Mouse (Mus musculus): ENCODE results near the gene Rgs2. TPM values are rescaled to one million over a fixed set of nuclear protein-coding genes. Genes with fewer than 3 reads are reported as not detected.
A peak's percentile ranks its signal among the peaks of the same experiment; 100 is the strongest.

The Rgs2 gene
- polyA plus RNA-seq, 1 experiment from 2014 or later: 133 TPM

- Histone ChIP-seq H3K9me3 (replicated peaks; ENCODE audit: control insufficient read depth, low read length, poor library complexity, severe bottlenecking) (no peaks in the 10 kb centered on the region), H3K27me3 (ENCODE audit: control insufficient read depth, insufficient read depth, low read depth, low read length) (no peaks in the 10 kb centered on the region), H3K36me3 (ENCODE audit: control insufficient read depth, insufficient read depth, low read length) (peaks cover 5% of the 10 kb centered on the region; the same call in 1 of the 2 replicates), H3K4me2 (ENCODE audit: low read length) (peak overlapping the region; percentile 49), H3K27ac (ENCODE audit: low read length) (no peak overlapping the region), H3K4me3 (ENCODE audit: low read depth, low read length) (peak overlapping the region; percentile 15; the same call in 1 of the 2 replicates), H3K9ac (ENCODE audit: low read depth, low read length) (peak overlapping the region; percentile 34; the same call in 1 of the 2 replicates), H3K4me1 (ENCODE audit: control insufficient read depth, insufficient read depth, low read length) (peaks cover 12% of the 10 kb centered on the region)
- ATAC-seq: no peak
- 0% methylated on average over 8 of the region's 8 CpGs for WGBS
These were observed 2.6 kb upstream of the Rgs2 start for GRCm38 (mm10) chr1:144006542-144006941.

- peaks cover 16% of the 10 kb centered on the region for H3K4me1 ChIP-seq (ENCODE audit: control insufficient read depth, insufficient read depth, low read length)
- no peak for ATAC-seq
- no peak overlapping the region for H3K9ac ChIP-seq (ENCODE audit: low read depth, low read length)
- no peak overlapping the region for H3K4me3 ChIP-seq (ENCODE audit: low read depth, low read length)
- H3K36me3 ChIP-seq (ENCODE audit: control insufficient read depth, insufficient read depth, low read length): peaks cover 9% of the 10 kb centered on the region; the same call in 1 of the 2 replicates
- no peaks in the 10 kb centered on the region for H3K9me3 ChIP-seq (replicated peaks; ENCODE audit: control insufficient read depth, low read length, poor library complexity, severe bottlenecking)
- no peak overlapping the region for H3K27ac ChIP-seq (ENCODE audit: low read length)
- H3K27me3 ChIP-seq (ENCODE audit: control insufficient read depth, insufficient read depth, low read depth, low read length): no peaks in the 10 kb centered on the region
- no peak overlapping the region for H3K4me2 ChIP-seq (ENCODE audit: low read length)
These were observed 1.7 kb upstream of the Rgs2 start for GRCm38 (mm10) chr1:144005648-144006047.

- WGBS: 2% methylated on average over 9 of the region's 9 CpGs
- peaks cover 16% of the 10 kb centered on the region for H3K4me1 ChIP-seq (ENCODE audit: control insufficient read depth, insufficient read depth, low read length)
- peak; percentile 9 for ATAC-seq
- H3K27ac ChIP-seq (ENCODE audit: low read length): peak overlapping the region; percentile 93
- peak overlapping the region; percentile 90 for H3K4me2 ChIP-seq (ENCODE audit: low read length)
- H3K9me3 ChIP-seq (replicated peaks; ENCODE audit: control insufficient read depth, low read length, poor library complexity, severe bottlenecking): no peaks in the 10 kb centered on the region
- H3K4me3 ChIP-seq (ENCODE audit: low read depth, low read length): peak overlapping the region; percentile 71
- peaks cover 9% of the 10 kb centered on the region; the same call in 1 of the 2 replicates for H3K36me3 ChIP-seq (ENCODE audit: control insufficient read depth, insufficient read depth, low read length)
- no peaks in the 10 kb centered on the region for H3K27me3 ChIP-seq (ENCODE audit: control insufficient read depth, insufficient read depth, low read depth, low read length)
- peak overlapping the region; percentile 71 for H3K9ac ChIP-seq (ENCODE audit: low read depth, low read length)
These were observed 780 bp upstream of the Rgs2 start for GRCm38 (mm10) chr1:144004741-144005140.

- peaks cover 9% of the 10 kb centered on the region; the same call in 1 of the 2 replicates for H3K36me3 ChIP-seq (ENCODE audit: control insufficient read depth, insufficient read depth, low read length)
- H3K9me3 ChIP-seq (replicated peaks; ENCODE audit: control insufficient read depth, low read length, poor library complexity, severe bottlenecking): no peaks in the 10 kb centered on the region
- peaks cover 16% of the 10 kb centered on the region for H3K4me1 ChIP-seq (ENCODE audit: control insufficient read depth, insufficient read depth, low read length)
- no peaks in the 10 kb centered on the region for H3K27me3 ChIP-seq (ENCODE audit: control insufficient read depth, insufficient read depth, low read depth, low read length)
- peak overlapping the region; percentile 90 for H3K4me2 ChIP-seq (ENCODE audit: low read length)
- peak overlapping the region; percentile 86 for H3K9ac ChIP-seq (ENCODE audit: low read depth, low read length)
- WGBS: 1% methylated on average over 10 of the region's 10 CpGs
- peak; percentile 52 for ATAC-seq
- peak overlapping the region; percentile 71 for H3K4me3 ChIP-seq (ENCODE audit: low read depth, low read length)
- peak overlapping the region; percentile 93 for H3K27ac ChIP-seq (ENCODE audit: low read length)
These were observed 545 bp downstream of the Rgs2 start for GRCm38 (mm10) chr1:144003416-144003815.

- Histone ChIP-seq H3K27me3 (ENCODE audit: control insufficient read depth, insufficient read depth, low read depth, low read length) (no peaks in the 10 kb centered on the region), H3K27ac (ENCODE audit: low read length) (no peak overlapping the region), H3K36me3 (ENCODE audit: control insufficient read depth, insufficient read depth, low read length) (peaks cover 9% of the 10 kb centered on the region; the same call in 1 of the 2 replicates), H3K4me2 (ENCODE audit: low read length) (peak overlapping the region; percentile 90), H3K9me3 (replicated peaks; ENCODE audit: control insufficient read depth, low read length, poor library complexity, severe bottlenecking) (no peaks in the 10 kb centered on the region), H3K4me1 (ENCODE audit: control insufficient read depth, insufficient read depth, low read length) (peaks cover 16% of the 10 kb centered on the region), H3K9ac (ENCODE audit: low read depth, low read length) (peak overlapping the region; percentile 42), H3K4me3 (ENCODE audit: low read depth, low read length) (peak overlapping the region; percentile 71)
- 48% methylated on average over 4 of the region's 4 CpGs for WGBS
- no peak for ATAC-seq
These were observed 1.3 kb downstream of the Rgs2 start for GRCm38 (mm10) chr1:144002715-144003066.

- 0 out of 2 replicates have a peak overlapping the region, but pooled peaks have one; percentile 42 for H3K9ac ChIP-seq (ENCODE audit: low read depth, low read length)
- no peaks in the 10 kb centered on the region for H3K9me3 ChIP-seq (replicated peaks; ENCODE audit: control insufficient read depth, low read length, poor library complexity, severe bottlenecking)
- no peak overlapping the region for H3K27ac ChIP-seq (ENCODE audit: low read length)
- WGBS: 88% methylated on average over 6 of the region's 6 CpGs
- H3K27me3 ChIP-seq (ENCODE audit: control insufficient read depth, insufficient read depth, low read depth, low read length): no peaks in the 10 kb centered on the region
- peak overlapping the region; percentile 90 for H3K4me2 ChIP-seq (ENCODE audit: low read length)
- H3K36me3 ChIP-seq (ENCODE audit: control insufficient read depth, insufficient read depth, low read length): peaks cover 9% of the 10 kb centered on the region; the same call in 1 of the 2 replicates
- ATAC-seq: no peak
- H3K4me1 ChIP-seq (ENCODE audit: control insufficient read depth, insufficient read depth, low read length): peaks cover 16% of the 10 kb centered on the region
- peak overlapping the region; percentile 71 for H3K4me3 ChIP-seq (ENCODE audit: low read depth, low read length)
These were observed 1.8 kb downstream of the Rgs2 start for GRCm38 (mm10) chr1:144002036-144002714.

- H3K27me3 ChIP-seq (ENCODE audit: control insufficient read depth, insufficient read depth, low read depth, low read length): no peaks in the 10 kb centered on the region
- no peak overlapping the region for H3K4me3 ChIP-seq (ENCODE audit: low read depth, low read length)
- peaks cover 9% of the 10 kb centered on the region; the same call in 1 of the 2 replicates for H3K36me3 ChIP-seq (ENCODE audit: control insufficient read depth, insufficient read depth, low read length)
- ATAC-seq: no peak
- H3K4me2 ChIP-seq (ENCODE audit: low read length): no peak overlapping the region
- H3K9me3 ChIP-seq (replicated peaks; ENCODE audit: control insufficient read depth, low read length, poor library complexity, severe bottlenecking): no peaks in the 10 kb centered on the region
- H3K9ac ChIP-seq (ENCODE audit: low read depth, low read length): no peak overlapping the region
- H3K4me1 ChIP-seq (ENCODE audit: control insufficient read depth, insufficient read depth, low read length): peaks cover 16% of the 10 kb centered on the region
- no peak overlapping the region for H3K27ac ChIP-seq (ENCODE audit: low read length)
- WGBS: 93% methylated on average over 4 of the region's 4 CpGs
These were observed 3.7 kb downstream of the Rgs2 start for GRCm38 (mm10) chr1:144000246-144000645.

- H3K4me2 ChIP-seq (ENCODE audit: low read length): no peak overlapping the region
- H3K27me3 ChIP-seq (ENCODE audit: control insufficient read depth, insufficient read depth, low read depth, low read length): no peaks in the 10 kb centered on the region
- H3K4me3 ChIP-seq (ENCODE audit: low read depth, low read length): no peak overlapping the region
- H3K9me3 ChIP-seq (replicated peaks; ENCODE audit: control insufficient read depth, low read length, poor library complexity, severe bottlenecking): no peaks in the 10 kb centered on the region
- H3K9ac ChIP-seq (ENCODE audit: low read depth, low read length): no peak overlapping the region
- ATAC-seq: no peak
- H3K4me1 ChIP-seq (ENCODE audit: control insufficient read depth, insufficient read depth, low read length): peaks cover 16% of the 10 kb centered on the region
- no peak overlapping the region for H3K27ac ChIP-seq (ENCODE audit: low read length)
- WGBS: 67% methylated on average over 7 of the region's 7 CpGs
- peaks cover 9% of the 10 kb centered on the region; the same call in 1 of the 2 replicates for H3K36me3 ChIP-seq (ENCODE audit: control insufficient read depth, insufficient read depth, low read length)
These were observed 4.5 kb downstream of the Rgs2 start for GRCm38 (mm10) chr1:143999371-143999920.

- Histone ChIP-seq H3K36me3 (ENCODE audit: control insufficient read depth, insufficient read depth, low read length) (no peaks in the 10 kb centered on the region), H3K27me3 (ENCODE audit: control insufficient read depth, insufficient read depth, low read depth, low read length) (no peaks in the 10 kb centered on the region), H3K4me3 (ENCODE audit: low read depth, low read length) (no peak overlapping the region), H3K27ac (ENCODE audit: low read length) (no peak overlapping the region), H3K9ac (ENCODE audit: low read depth, low read length) (no peak overlapping the region), H3K9me3 (replicated peaks; ENCODE audit: control insufficient read depth, low read length, poor library complexity, severe bottlenecking) (no peaks in the 10 kb centered on the region), H3K4me2 (ENCODE audit: low read length) (no peak overlapping the region), H3K4me1 (ENCODE audit: control insufficient read depth, insufficient read depth, low read length) (no peaks in the 10 kb centered on the region; the same call in 1 of the 2 replicates)
- no peak for ATAC-seq
- 69% methylated on average over 1 of the region's 1 CpGs for WGBS
These were observed 10.9 kb downstream of the Rgs2 start for GRCm38 (mm10) chr1:143993026-143993425.
